Mouse (Mus musculus) E14TG2a.4 (cell line): ENCODE results near the gene Slc9a8.

Source experiments
- CTCF ChIP-seq: conservative IDR thresholded peaks from 2 replicates; pipeline ENCODE4 v1.5.1; 2014; ENCODE audit warnings: low read length
- NANOG ChIP-seq: IDR thresholded peaks from 2 replicates; pipeline ENCODE4 v1.6.1; 2014; ENCODE audit warnings: borderline replicate concordance, low read length, mixed read lengths

DNA sequence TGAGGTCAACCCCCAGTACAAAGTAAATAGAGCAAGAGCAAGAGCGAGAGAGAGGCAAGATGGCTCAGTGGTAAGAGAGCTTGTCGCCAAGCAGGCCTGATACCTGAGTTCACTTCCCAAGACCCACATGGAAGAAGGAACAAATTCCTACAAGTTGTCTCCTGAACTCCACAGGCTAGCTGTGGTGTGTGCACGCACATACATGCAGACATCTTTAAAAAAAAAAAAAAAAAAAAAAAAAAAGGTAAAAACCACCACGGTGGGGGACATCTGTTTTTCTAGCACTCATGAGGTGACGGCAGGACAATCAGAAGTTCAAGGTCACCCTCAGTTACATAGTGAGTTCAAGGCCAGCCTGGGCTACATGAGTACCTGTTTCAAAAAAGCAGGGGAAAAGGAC, 45.8 kb upstream of the Slc9a8 start:
- TF ChIP-seq CTCF (no peak), NANOG (no peak)
